Comparison of ENCODE assay signal across 8 mouse cellular contexts in the genomic region with DNA sequence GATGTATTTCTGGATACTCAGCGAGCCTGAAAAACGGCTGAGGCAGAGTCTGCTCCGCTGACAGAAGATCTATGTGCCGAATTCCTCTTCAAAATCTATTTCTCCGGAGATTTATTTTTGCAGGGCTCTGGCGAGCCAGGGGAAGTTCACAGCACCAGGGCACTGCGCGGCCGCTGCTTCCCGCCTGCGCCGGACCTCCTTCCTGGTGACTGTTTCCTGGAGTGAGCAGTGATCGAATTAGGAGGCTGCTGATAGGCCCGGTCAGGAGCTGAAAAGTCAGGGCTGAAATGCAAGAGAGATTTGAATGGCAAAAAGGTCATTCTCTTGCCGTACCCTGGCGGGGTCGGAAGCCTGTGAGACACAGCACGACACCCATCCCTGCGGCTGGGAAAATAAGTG. TPM values are rescaled to one million over a fixed set of nuclear protein-coding genes. Genes with fewer than 3 reads are reported as not detected.
DNase-seq lines count a peak whose midpoint lies in the region; ATAC-seq lines count a peak whose summit lies in the region.

No protein-coding gene starts in this region.

- peak overlapping the region; percentile 67 for H3K9ac ChIP-seq in lung, embryonic 16.5 days (ENCODE audit: low read length)
- H3K9ac ChIP-seq in forebrain, embryonic 12.5 days: peak overlapping the region; percentile 58
- H3K9ac ChIP-seq in intestine, embryonic 16.5 days (ENCODE audit: low read depth, low read length): peak overlapping the region; percentile 63
- H3K9ac ChIP-seq in midbrain, embryonic 12.5 days (replicated peaks): peak overlapping the region; percentile 55

- ATAC-seq in lung, embryonic 16.5 days (ENCODE audit: low read depth): peak; percentile 65
- ATAC-seq in forebrain, embryonic 12.5 days (ENCODE audit: low FRiP score): peak; percentile 55; the same call in 1 of the 2 replicates
- peak; percentile 82 for ATAC-seq in intestine, embryonic 16.5 days
- no peak for ATAC-seq in midbrain, embryonic 12.5 days (ENCODE audit: low FRiP score, low read depth)
- ATAC-seq in monocyte, adult 5-6 weeks (replicated peaks; ENCODE audit: insufficient number of reproducible peaks, low FRiP score, low TSS enrichment, poor library complexity, severe bottlenecking): no peak

- peaks cover 3% of the 10 kb centered on the region for H3K27me3 ChIP-seq in lung, embryonic 16.5 days (ENCODE audit: control insufficient read depth, insufficient read depth, low read depth, low read length)
- H3K27me3 ChIP-seq in forebrain, embryonic 12.5 days: peaks cover 24% of the 10 kb centered on the region
- no peaks in the 10 kb centered on the region for H3K27me3 ChIP-seq in intestine, embryonic 16.5 days (replicated peaks; ENCODE audit: control insufficient read depth, insufficient read depth, low read length)
- peaks cover 31% of the 10 kb centered on the region for H3K27me3 ChIP-seq in midbrain, embryonic 12.5 days

- no peaks in the 10 kb centered on the region for H3K36me3 ChIP-seq in lung, embryonic 16.5 days (ENCODE audit: control insufficient read depth, insufficient read depth, low read length)
- no peaks in the 10 kb centered on the region for H3K36me3 ChIP-seq in forebrain, embryonic 12.5 days (replicated peaks)
- H3K36me3 ChIP-seq in intestine, embryonic 16.5 days (ENCODE audit: control insufficient read depth, insufficient read depth, low read length): no peaks in the 10 kb centered on the region
- H3K36me3 ChIP-seq in midbrain, embryonic 12.5 days: no peaks in the 10 kb centered on the region

- peak overlapping the region; percentile 23 for H3K27ac ChIP-seq in lung, embryonic 16.5 days (ENCODE audit: low read length)
- H3K27ac ChIP-seq in forebrain, embryonic 12.5 days: peak overlapping the region; percentile 92
- H3K27ac ChIP-seq in intestine, embryonic 16.5 days (ENCODE audit: low read length): no peak overlapping the region
- H3K27ac ChIP-seq in midbrain, embryonic 12.5 days (replicated peaks): peak overlapping the region; percentile 91

- intact Hi-C loops in left cerebral cortex, postnatal 36 days (cut with DNase I): no loop called here

- H3K4me2 ChIP-seq in lung, embryonic 16.5 days (ENCODE audit: low read depth, low read length): peak overlapping the region; percentile 66
- peak overlapping the region; percentile 53 for H3K4me2 ChIP-seq in forebrain, embryonic 12.5 days
- H3K4me2 ChIP-seq in intestine, embryonic 16.5 days (ENCODE audit: low read depth, low read length): peak overlapping the region; percentile 66
- H3K4me2 ChIP-seq in midbrain, embryonic 12.5 days (replicated peaks): peak overlapping the region; percentile 45

- H3K4me3 ChIP-seq in lung, embryonic 16.5 days (ENCODE audit: low read length): peak overlapping the region; percentile 43
- H3K4me3 ChIP-seq in forebrain, embryonic 12.5 days (replicated peaks): peak overlapping the region; percentile 24
- H3K4me3 ChIP-seq in intestine, embryonic 16.5 days (ENCODE audit: low read length): peak overlapping the region; percentile 40
- H3K4me3 ChIP-seq in midbrain, embryonic 12.5 days: peak overlapping the region; percentile 24

- no peaks in the 10 kb centered on the region for H3K9me3 ChIP-seq in lung, embryonic 16.5 days (ENCODE audit: control insufficient read depth, low read length)
- no peaks in the 10 kb centered on the region for H3K9me3 ChIP-seq in forebrain, embryonic 12.5 days
- no peaks in the 10 kb centered on the region for H3K9me3 ChIP-seq in intestine, embryonic 16.5 days (ENCODE audit: control insufficient read depth, low read length)
- H3K9me3 ChIP-seq in midbrain, embryonic 12.5 days: no peaks in the 10 kb centered on the region

- DNase-seq in lung, postnatal 25 days (ENCODE audit: low spot score): no peak
- DNase-seq in left cerebral cortex, postnatal 36 days (ENCODE audit: low spot score in 2 of 2): no peak
- DNase-seq in adipocyte (ENCODE audit: low spot score): no peak

- H3K4me1 ChIP-seq in lung, embryonic 16.5 days (replicated peaks; ENCODE audit: control insufficient read depth, insufficient read depth, low read length): peaks cover 7% of the 10 kb centered on the region; the same call in 1 of the 2 replicates
- peaks cover 27% of the 10 kb centered on the region for H3K4me1 ChIP-seq in forebrain, embryonic 12.5 days
- peaks cover 8% of the 10 kb centered on the region; the same call in 1 of the 2 replicates for H3K4me1 ChIP-seq in intestine, embryonic 16.5 days (ENCODE audit: control insufficient read depth, insufficient read depth, low read length)
- peaks cover 22% of the 10 kb centered on the region for H3K4me1 ChIP-seq in midbrain, embryonic 12.5 days

- 6% methylated on average over 19 of the region's 19 CpGs for WGBS in lung, embryonic 16.5 days
- WGBS in forebrain, embryonic 12.5 days: 5% methylated on average over 19 of the region's 19 CpGs
- 10% methylated on average over 19 of the region's 19 CpGs for WGBS in intestine, embryonic 16.5 days
- WGBS in midbrain, embryonic 12.5 days: under 1% methylated on average over 19 of the region's 19 CpGs

RNA-seq across cellular contexts. Expression of a gene that starts 9.5 kb away (rescaled TPM):
- polyA plus RNA-seq in lung, embryonic 16.5 days (2015; fragmentation: Nextera tagmentation; extraction: Ambion mirVana): not detected in 2 replicates
- not detected in 2 replicates for polyA plus RNA-seq in forebrain, embryonic 12.5 days (2016; fragmentation: Nextera tagmentation; extraction: Ambion mirVana)
- 0.11 TPM in 1 of 2 replicates, not detected in the other for polyA plus RNA-seq in intestine, embryonic 16.5 days (2015; fragmentation: Nextera tagmentation; extraction: Ambion mirVana)
- not detected in 2 replicates for polyA plus RNA-seq in midbrain, embryonic 12.5 days (2016; fragmentation: Nextera tagmentation; extraction: Ambion mirVana)
- under 1 TPM in 1 of 2 experiments, not detected in 1; 0.35 TPM for total RNA-seq in left cerebral cortex, postnatal 36 days (2021)
- total RNA-seq in monocyte, adult 5-6 weeks (2017): not detected in 3 replicates

RNA-seq across cellular contexts. Expression of a gene that starts 46.4 kb away (rescaled TPM):
- 23.3 and 26.8 TPM in 2 replicates for polyA plus RNA-seq in lung, embryonic 16.5 days (2015; fragmentation: Nextera tagmentation; extraction: Ambion mirVana)
- 24.9 and 25.8 TPM in 2 replicates for polyA plus RNA-seq in forebrain, embryonic 12.5 days (2016; fragmentation: Nextera tagmentation; extraction: Ambion mirVana)
- 17.0 and 19.4 TPM in 2 replicates for polyA plus RNA-seq in intestine, embryonic 16.5 days (2015; fragmentation: Nextera tagmentation; extraction: Ambion mirVana)
- polyA plus RNA-seq in midbrain, embryonic 12.5 days (2016; fragmentation: Nextera tagmentation; extraction: Ambion mirVana): 23.2 and 24.7 TPM in 2 replicates
- total RNA-seq in left cerebral cortex, postnatal 36 days (2021): 10 to 100 TPM; 10.4 to 16.2 TPM
- total RNA-seq in monocyte, adult 5-6 weeks (2017): 17.8 to 28.9 TPM (median 25.2 TPM) in 3 replicates

RNA-seq across cellular contexts. Expression of a gene that starts 56.4 kb away (rescaled TPM):
- 44.8 and 46.6 TPM in 2 replicates for polyA plus RNA-seq in lung, embryonic 16.5 days (2015; fragmentation: Nextera tagmentation; extraction: Ambion mirVana)
- polyA plus RNA-seq in forebrain, embryonic 12.5 days (2016; fragmentation: Nextera tagmentation; extraction: Ambion mirVana): 61.4 and 66.2 TPM in 2 replicates
- polyA plus RNA-seq in intestine, embryonic 16.5 days (2015; fragmentation: Nextera tagmentation; extraction: Ambion mirVana): 47.6 and 50.0 TPM in 2 replicates
- polyA plus RNA-seq in midbrain, embryonic 12.5 days (2016; fragmentation: Nextera tagmentation; extraction: Ambion mirVana): 58.3 and 63.2 TPM in 2 replicates
- 10 to 100 TPM; 38.8 to 44.1 TPM for total RNA-seq in left cerebral cortex, postnatal 36 days (2021)
- total RNA-seq in monocyte, adult 5-6 weeks (2017): 29.9 to 42.5 TPM (median 32.2 TPM) in 3 replicates

Comparison
In these comparisons a context has a peak if more than half of its experiments do, and no peak if none do; other contexts are left out.
1. ATAC-seq: peak in lung, embryonic 16.5 days (single experiment), forebrain, embryonic 12.5 days (single experiment) and intestine, embryonic 16.5 days (single experiment); none in midbrain, embryonic 12.5 days (single experiment) and monocyte, adult 5-6 weeks (single experiment).
2. Peak in every context shown above with its lines, with median percentiles within 50 percentile points of each other: H3K4me2 ChIP-seq, H3K4me3 ChIP-seq and H3K9ac ChIP-seq.